Mouse (Mus musculus) cerebellum, adult (tissue): ENCODE data around the gene Zfp790.

ENCODE experiments used
- ATAC-seq: cut with Nextera tagmentation; 2 replicates; pipeline ENCODE4 v1.9.2; 2017; ENCODE audit warnings: mild to moderate bottlenecking, moderate library complexity, mixed read lengths; ENCODE audit not compliant: insufficient number of reproducible peaks, low FRiP score, low TSS enrichment

Zfp790 gene

DNA sequence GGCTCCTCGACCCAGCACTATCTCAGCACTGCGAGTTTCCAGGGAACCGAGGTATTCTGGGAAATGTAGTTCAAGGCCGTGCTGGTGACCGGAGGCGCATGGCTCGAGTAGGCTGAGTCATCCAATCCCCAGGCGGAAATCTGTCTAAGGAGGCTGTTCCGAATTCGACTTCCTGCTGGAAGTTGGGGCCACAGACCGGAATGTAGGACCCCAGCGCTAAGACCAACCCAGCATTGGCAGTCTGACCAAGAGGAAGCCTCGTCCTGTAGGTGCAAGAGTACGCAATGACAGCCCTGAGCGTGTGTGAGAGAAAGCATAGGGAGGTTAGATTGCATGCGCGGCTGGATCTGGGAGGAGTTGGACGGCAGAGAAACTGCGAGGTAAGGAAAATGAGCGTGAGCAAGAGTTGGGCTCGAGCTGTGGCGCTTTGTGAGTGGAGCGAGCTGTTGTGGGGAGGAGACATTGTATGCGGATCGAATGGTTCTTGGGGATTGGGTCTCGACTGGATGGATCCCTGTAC lies at the start of gene Zfp790:
Gene Zfp790 (plus strand): TSS at position 205 of the 520 bp plus-strand sequence.
- ATAC-seq: peak; percentile 97

DNA sequence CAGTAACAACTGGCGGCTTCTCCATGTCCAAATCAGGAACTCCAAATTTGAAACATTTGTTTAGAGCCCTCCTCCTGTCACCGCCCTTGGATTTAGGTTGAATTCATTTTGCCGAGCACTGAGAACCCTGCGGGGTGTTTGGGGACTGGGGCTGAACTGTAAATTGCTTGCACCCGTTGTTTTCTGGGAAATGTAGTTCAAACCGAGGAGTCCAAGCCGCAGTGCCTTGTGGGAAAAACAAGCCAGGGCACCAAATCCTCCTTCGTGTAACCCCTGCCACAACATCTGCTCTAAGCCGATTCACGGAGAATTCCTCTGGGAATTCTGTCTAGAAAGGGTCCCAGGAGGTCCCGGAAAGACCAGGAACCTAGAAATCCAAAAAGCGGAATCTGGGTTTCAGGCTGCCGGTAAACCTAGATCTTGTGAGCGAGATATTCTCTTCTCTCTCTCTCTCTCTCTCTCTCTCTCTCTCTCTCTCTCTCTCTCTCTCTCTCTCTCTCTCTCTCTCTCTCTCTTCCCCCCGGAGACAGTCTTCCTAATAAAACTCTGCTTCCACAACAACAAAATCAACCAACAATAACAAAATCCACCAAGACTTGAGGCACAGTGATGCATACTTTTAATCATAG lies 48.7 kb upstream of the Zfp790 start:
- peak; percentile 62; the same call in 1 of the 2 replicates for ATAC-seq

DNA sequence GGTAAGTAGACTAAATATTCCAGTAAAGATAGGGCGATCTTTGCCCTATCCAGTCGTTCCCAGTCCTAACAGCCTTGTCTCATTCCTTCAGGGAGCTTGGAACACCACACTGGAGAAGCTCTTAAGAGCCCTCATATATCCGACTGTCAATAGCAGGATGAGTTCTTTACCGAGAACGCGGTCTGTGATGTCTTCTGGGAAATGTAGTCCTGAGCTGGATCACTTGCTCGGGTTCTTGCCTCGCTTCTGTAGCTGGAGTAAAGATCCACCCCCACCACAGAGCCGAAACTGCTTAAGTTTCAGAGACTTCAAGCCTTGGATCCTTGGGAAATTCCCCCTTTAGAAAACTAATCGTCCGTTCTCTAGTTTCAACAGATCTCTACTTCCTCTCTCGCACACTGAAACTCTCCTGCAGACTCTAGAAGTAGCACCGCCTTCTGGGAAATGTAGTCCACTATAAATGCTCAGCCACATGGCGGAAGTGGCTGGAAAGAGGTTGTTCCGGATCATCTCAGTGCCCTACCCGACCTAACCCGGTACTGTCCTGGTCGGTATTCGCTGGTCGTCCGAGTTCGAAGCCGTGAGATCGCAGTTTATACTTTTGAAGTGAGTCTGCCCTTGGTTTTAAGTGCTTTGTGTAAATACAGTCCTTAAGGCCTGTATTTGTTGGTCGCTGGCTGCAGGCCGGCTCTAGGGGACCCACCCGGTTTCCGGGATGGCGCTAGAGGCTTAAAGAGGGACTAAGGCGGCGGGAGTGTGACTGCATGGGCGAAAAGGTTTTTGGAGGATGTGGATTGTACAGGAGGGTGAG lies 47.6 kb upstream of the Zfp790 start, which contains the start of gene Zfp84:
Gene Zfp84 (plus strand): TSS at position 463 of the 811 bp plus-strand sequence.
- ATAC-seq: peak; percentile 93

DNA sequence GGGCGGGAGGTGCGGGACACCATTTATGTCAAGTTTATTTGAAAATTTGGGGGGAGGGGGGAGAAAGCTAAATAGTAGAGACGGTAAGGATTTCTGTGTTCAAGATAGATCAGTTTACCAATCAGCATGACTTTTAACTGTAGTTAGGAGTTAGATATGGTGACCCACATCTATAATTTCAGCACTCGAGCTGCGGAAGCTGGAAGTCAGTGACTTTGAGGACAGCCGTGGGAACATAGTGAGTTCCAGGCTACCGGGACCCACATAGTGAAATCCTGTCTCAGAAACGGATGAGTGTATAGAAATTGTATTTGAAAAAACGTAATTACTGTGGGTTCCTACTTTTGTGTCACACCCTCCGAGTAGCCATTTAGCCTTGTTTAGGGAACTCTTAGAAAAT lies 46.9 kb upstream of the Zfp790 start:
- no peak for ATAC-seq

DNA sequence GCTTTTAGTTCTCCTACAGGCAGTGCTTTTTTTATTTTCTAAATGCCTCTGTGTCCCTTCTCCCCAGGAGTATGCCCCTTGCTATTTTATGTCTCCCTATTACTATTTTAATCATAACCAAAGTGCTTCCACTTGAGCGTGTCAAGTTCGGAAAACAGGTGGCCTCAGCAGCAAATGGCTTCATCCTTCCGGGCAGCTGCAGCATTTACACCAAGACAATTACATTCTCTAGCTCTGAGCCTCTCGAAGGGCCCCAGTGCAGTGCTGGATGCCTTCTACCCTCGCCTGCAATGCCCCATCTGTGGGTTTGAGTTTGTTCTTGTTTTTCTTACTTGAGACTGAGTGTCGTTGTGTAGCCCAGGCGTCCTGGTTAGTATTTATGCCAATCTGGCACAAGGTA lies 42.4 kb upstream of the Zfp790 start:
- ATAC-seq: no peak

DNA sequence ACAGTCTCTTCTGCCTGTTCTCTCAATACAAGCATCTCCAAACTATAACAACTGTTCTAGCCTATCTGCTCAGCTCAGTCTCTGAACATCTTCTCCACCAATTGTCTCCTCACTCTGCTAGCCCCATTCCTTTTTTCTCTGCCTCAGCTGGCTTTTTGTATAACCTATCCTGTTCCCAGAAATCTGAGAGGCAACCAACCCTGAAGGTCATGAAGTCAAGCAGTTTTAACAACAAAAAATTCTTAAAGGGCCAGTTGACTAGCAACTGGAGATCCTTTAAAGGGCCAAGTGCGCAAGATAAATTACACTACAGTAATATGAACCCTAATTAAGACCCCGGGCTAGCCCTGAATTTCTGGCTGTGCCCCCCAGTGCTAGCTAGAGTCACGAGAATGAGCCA lies 41.5 kb upstream of the Zfp790 start:
- no peak for ATAC-seq

DNA sequence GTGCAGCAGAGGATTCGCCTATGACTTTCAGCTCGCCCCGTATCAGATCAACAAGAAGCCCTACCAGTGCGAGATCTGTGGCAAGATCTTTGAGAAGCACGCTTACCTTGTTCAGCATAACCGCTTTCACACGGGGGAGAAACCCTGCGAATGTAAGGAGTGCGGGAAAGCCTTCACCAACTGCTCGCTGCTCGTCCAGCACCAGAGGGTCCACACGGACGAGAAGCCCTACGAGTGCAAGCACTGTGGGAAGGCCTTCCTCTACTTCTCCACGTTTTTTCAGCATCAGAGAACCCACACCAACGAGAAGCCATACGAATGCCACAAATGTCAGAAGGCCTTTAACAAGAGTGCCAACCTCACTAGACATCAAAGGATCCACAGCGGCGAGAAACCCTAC lies 39.3 kb upstream of the Zfp790 start:
- no peak for ATAC-seq

DNA sequence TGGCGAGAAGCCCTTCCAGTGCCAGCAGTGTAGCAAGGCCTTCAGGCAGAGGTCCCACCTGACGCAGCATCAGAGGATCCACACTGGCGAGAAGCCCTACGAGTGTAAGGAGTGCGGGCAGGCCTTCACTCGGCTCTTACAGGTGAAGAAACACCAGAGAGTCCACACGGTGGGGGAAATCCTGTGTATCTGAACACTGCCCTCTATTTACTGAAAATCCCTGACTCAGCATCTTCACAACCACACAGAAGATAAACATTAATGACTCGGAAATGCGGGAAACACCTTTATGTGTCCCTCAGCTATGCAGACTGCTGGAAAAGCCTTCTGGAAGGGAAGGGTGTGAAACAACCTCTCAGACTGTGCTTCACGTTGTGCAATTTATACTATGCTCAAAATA lies 38.5 kb upstream of the Zfp790 start:
- no peak for ATAC-seq

DNA sequence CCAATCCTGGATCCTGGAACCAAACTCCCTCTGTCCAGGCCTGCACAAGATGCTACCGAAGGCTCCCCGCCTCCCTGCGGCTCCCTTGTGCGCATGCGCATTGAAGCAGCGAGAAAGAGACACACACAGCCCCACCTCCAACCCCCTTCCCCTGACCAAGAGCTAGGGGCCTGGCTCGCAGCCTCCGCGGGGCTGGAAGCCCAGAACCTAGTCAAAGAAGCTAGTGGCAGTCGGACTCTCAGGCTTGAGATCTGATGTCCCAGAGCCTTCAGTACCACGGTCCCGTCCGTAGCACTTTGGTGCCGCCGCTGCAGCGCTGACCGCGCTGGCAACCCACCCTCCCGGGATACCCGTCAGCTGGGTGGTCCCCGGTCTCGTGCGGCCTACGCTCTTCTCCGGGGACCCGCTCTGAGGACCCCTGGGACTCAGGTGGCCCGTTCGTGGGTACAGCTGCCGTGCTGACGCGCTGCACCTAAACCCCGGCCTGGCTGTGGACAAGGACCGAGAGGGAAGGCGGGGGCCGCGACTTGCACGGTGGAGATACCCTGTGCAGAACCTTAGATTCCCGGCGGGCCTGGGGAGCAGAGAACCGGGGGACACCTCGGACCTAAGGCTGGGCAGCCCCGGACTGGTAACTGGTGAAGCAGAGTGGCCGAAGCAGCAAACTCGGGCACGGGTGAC lies 31.9 kb upstream of the Zfp790 start, which contains the start of gene Zfp30:
Gene Zfp30 (plus strand): TSS at position 128 of the 681 bp plus-strand sequence.
- ATAC-seq: peak; percentile 94

DNA sequence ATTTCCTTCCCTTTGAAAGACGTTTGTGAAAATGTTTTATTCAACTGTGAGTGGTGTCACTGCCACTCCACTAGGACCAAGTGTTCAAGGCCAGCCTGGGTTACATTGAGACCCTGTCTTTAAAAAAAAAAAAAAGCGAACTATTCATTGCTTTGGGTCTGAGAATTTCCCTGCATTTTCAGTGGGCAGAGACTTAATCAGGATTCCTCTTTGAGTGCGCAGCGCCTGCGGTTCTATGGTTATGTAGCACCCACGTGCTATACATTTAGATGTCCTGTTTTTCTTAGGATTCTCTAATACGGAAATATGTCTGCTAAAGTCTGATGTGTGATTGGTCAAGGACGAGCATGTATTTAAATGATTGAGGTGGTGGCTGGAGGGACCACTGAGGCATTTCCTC lies 30.9 kb upstream of the Zfp790 start:
- ATAC-seq: no peak

DNA sequence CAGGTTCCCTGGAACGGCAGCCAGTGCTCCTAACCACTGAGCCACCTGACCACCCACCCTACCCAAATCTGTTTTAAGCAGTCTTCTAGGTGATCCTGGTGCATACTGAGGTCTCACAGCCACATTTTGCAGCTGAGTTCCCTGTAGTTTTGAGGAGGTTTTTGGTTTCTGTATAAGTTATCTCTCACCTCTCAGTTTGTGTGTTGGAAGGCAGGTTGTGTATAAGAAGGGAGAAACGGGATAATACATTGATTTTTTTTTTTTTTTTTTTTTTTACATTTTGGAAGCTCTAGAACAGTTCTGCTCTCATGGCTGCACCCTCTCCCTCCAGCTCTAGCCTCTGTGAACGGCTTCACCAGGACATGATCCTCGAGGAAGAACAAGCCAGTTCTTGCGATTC lies 30.0 kb upstream of the Zfp790 start:
- ATAC-seq: no peak

DNA sequence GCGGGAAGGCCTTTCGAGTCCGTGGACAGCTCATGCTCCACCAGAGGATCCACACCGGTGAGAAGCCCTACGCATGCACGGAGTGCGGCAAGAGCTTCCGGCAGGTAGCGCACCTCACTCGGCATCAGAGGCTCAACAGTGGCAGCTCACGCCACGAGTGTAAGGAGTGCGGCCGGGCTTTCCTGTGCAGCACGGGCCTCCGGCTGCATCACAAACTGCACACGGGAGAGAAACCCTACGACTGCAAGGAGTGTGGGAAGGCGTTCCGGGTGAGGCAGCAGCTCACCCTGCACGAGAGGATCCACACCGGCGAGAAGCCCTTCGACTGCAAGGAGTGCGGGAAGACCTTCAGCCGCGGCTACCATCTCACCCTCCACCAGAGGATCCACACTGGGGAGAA lies 23.0 kb upstream of the Zfp790 start:
- ATAC-seq: no peak

DNA sequence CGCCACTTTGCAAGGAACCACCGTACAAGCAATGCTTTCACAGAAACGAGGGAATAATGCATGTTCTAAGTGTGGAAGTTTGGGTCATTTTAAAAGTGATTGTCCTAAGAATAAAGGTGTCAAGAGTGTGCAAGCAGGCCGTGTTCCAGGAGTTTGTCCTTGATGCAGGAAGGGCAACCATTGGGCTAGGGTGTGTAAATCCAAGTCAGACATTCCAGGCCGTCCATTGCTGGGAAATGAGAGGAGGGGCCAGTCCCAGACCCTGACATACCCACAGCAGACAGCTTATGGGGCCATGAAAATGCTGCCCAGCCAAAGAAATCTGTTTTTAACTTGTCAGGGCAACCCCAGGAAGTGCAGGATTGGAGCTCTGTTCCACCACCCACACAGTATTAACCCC lies 8.9 kb upstream of the Zfp790 start:
- no peak for ATAC-seq

DNA sequence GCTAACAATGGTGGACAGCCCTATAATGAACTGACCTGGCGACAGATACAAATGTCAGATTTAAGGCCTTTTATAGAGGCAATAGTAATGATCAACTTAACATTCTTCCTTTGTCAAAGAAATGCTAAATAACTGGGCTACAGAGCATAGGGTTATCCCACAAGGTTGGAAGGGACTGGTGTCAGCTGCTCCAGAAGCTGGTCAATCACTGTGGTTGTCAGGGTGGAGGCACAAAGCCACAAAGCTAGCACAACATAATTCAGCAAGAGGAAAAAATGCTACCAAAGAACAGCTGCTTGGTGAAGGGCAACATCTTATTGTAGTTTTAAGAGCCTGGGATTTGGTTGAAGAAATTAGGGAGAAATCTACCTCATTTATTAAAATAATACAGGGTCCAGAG lies 3.7 kb upstream of the Zfp790 start:
- no peak for ATAC-seq

DNA sequence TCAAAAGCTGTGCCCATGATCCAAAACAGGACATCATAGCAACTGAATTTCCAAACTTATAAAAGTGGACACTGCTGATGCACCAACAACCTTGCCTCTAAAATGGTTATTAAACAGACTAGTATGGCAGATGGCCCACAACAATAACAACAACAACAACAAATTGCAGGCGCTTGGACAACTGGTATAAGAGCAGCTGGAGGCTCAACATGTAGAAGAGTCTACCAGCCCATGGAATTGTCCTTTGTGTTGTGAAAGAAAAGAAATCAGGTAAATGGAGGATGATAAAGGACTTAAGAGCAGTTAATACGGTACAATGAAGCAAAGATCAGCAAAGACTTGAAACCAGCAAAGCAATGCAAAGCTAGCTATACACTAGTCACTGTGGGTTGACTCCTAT lies 1.5 kb upstream of the Zfp790 start:
- no peak for ATAC-seq

DNA sequence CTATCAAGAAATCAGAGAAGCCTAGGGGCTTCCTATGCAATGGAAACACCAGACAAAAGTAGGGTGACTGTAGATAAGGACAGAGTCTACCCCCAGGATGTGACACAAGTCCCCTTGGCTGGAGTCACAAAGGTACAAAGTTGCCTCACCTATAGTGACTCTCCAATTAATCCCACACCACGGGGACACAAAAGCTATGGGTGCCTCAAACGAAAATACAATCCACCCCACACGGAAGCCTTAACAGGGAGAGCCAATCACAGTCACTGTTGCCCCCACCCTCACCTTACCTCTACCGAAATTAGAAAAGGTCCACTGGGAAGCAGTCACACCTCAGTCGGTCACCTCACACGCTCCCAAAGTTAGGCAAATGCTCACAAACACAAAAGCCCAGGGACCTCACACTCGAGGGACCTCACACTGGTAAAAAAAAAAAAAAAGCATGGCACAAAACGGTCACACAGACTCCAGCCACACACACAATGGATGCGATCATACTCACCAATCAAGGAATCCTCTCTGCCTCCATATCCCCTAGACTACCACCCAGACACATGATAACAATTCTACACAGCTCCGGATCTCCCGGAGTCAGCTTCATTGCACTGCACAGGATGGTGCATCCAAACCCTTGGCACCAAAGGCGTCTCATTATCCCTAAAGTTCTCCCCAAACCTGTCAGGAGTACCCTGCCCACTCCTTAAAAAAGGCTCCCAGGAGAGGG lies 691 bp upstream of the Zfp790 start:
- ATAC-seq: 0 out of 2 replicates have a peak, but pooled peaks have one; percentile 11

DNA sequence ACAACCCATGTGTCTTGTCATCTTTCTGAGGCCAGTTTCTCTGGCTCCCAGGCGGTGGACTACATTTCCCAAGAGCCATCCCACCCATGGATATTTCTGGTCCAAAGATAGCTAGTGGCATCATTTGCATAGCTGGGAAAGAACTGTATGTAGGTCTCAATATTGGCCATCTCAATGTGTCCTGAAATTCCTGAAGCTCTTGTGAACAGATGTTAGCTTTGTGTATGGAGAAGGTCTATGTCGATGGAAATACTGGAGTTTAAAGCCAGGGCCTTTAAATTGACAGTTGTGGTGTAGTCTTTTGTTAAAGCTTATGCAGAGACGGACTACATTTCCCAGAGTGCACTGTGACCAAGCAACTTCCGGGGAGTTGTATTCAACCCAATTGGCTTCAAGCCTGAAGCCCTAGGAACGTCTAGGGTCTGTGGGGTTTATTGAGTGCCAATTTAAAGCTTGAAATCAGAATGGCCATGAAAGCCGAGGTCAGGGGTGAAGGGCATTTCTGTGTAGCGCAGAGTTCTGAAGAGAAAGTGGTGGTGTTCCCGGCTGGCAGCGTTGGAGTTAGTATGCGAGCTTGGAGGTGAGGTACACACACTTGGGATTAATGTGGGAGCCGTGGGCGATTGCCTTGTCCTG lies 2.8 kb downstream of the Zfp790 start:
- peak; percentile 57; the same call in 1 of the 2 replicates for ATAC-seq

DNA sequence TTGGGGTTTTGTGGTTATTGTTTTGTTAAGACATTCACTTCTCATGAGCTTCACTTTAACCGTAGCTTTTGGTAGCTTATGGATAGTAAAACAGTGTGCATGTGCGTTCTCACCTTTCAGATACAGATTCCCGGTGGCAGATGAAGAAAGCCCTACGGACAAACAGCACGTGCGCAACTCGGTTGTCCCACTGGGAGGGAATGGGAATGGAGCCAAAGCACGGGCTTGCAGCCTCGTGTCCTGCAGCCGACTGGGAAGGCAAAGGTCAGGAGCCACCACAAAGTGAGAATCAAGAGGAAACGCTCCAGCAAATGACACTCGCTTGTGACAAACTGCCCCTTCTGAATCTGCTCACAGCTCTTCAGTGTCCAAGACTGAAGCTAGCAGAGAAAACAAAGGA lies 12.1 kb downstream of the Zfp790 start:
- ATAC-seq: no peak

DNA sequence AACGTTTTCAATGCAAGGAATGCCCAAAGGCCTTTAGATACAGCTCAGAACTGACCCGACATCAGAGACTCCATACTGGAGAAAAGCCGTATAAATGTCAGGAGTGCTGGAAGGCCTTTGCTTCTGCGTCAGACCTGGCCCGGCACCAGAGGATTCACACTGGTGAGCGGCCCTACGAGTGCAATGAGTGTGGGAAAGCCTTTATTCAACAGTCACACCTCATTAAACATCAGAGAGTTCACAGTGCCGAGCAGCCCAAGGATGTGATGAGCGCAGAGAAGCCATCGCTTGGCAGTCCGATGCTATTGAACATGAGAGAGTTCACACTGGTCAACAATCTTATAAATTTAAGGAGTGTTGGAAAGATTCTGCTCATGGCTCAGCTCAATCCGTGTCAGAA lies 13.9 kb downstream of the Zfp790 start:
- no peak for ATAC-seq

DNA sequence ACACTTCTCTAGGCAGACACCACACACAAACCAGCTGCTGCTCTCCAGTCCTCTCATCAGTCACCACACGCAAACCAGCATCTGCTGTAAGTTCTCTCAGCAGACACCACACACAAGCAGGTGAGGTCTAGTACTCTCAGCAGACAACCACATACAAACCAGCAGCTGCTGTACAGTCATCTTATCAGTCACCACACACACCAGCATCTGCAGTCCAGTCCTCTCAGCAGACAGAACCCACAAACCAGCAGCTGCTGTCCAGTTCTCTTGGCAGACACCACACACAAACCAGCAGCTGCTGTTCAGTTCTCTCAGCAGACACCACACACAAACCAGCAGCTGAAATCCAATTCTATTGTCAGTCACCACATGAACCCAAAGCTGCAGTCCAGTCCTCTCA lies 20.9 kb downstream of the Zfp790 start:
- ATAC-seq: no peak
